Mouse (Mus musculus): ENCODE measurements at regions not wholly inside any gene's neighbourhood (a gene's known extent, or its start where the extent isn't known, plus 50 kb on each side); places are given as distances from the start of the nearest gene placed in this dataset.

GRCm38 (mm10) chr13:6009671-6010070, 148.4 kb downstream of the Klf6 start:
- Histone ChIP-seq H3K79me2 (ENCODE audit: control insufficient read depth, insufficient read depth) (no peaks in the 10 kb centered on the region), H3K36me3 (ENCODE audit: control insufficient read depth, insufficient read depth) (no peaks in the 10 kb centered on the region), H3ac (ENCODE audit: control insufficient read depth, insufficient read length) (no peak overlapping the region), H3K4me2 (ENCODE audit: low read depth) (peak overlapping the region; percentile 38), H3K4me3 (no peak overlapping the region), H3K27me3 (ENCODE audit: control insufficient read depth, insufficient read depth, insufficient read length) (no peaks in the 10 kb centered on the region)
- TF ChIP-seq USF1 (IDR thresholded peaks at IDR 0.05; ENCODE audit: low read depth) (no peak), TCF12 (IDR thresholded peaks at IDR 0.05; ENCODE audit: insufficient read depth, poor library complexity, severe bottlenecking) (no peak), POLR2A (IDR thresholded peaks at IDR 0.05; ENCODE audit: insufficient read length, low read depth) (no peak), MYOG (IDR thresholded peaks at IDR 0.05; ENCODE audit: control insufficient read depth in 1 of 3, insufficient read depth in 1 of 3, insufficient read length in 2 of 3, low read depth in 2 of 3) (no peak), POLR2AphosphoS2 (IDR thresholded peaks at IDR 0.05; ENCODE audit: insufficient read length, low read depth) (no peak), MAX (IDR thresholded peaks at IDR 0.05; ENCODE audit: low read depth) (no peak), CEBPB (IDR thresholded peaks at IDR 0.05; ENCODE audit: insufficient read depth, poor library complexity, severe bottlenecking) (no peak), E2F4 (IDR thresholded peaks at IDR 0.05; ENCODE audit: insufficient read depth) (no peak), MYOD1 (IDR thresholded peaks at IDR 0.05; ENCODE audit: control insufficient read depth in 1 of 3, insufficient read length in 2 of 3, low read depth in 2 of 3) (no peak), SRF (IDR thresholded peaks at IDR 0.05; ENCODE audit: control insufficient read depth, insufficient read length, low read depth) (no peak), REST (IDR thresholded peaks at IDR 0.05; ENCODE audit: insufficient read depth, insufficient read length) (no peak)

DNA sequence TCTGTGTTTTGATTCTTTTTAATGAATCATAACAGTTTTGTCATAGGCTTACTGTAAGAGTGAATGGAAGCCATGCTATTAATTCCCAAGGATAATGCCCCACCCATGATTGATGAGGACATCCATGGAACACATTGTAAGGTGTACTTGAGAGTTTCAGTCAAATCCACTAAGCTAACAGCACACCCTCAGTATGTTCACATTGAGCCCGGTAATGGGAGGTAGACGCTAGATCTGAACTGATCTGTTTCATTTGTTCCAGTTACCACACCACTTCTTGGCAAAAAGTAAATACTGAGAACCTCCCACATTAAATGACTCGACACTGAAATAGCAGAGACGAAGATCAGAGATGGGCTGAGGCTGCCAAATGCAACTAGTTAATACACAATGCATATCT, 165.9 kb downstream of the Klf6 start:
- no peak overlapping the region for H3K4me3 ChIP-seq
- H3K79me2 ChIP-seq (ENCODE audit: control insufficient read depth, insufficient read depth), result no peaks in the 10 kb centered on the region
- H3K27me3 ChIP-seq (ENCODE audit: control insufficient read depth, insufficient read depth, insufficient read length), result no peaks in the 10 kb centered on the region
- no peak for TF ChIP-seq MYOG (IDR thresholded peaks at IDR 0.05; ENCODE audit: control insufficient read depth in 1 of 3, insufficient read depth in 1 of 3, insufficient read length in 2 of 3, low read depth in 2 of 3)
- no peak overlapping the region for H3K4me2 ChIP-seq (ENCODE audit: low read depth)
- no peaks in the 10 kb centered on the region for H3K36me3 ChIP-seq (ENCODE audit: control insufficient read depth, insufficient read depth)
- no peak overlapping the region for H3ac ChIP-seq (ENCODE audit: control insufficient read depth, insufficient read length)

DNA sequence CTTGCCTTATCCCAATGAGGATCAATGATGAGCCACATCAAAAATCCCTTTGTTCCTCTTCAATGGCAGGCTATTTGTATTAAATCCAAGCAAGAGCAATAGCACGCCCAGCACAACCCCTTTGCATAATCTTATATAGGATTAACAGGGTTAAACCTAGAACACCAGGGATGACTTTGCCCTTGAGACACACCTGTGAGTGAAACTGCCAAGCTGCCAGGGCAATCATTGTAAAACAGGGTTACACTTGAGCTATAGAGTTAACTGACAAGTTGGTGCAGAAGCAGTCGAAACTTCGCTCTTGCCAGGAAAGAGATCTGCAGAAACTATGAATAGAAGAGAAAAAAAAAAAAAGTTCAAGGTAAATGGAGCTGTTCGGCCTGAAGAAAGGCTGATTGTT, 167.6 kb downstream of the Klf6 start:
- TF ChIP-seq SRF (IDR thresholded peaks at IDR 0.05; ENCODE audit: control insufficient read depth, insufficient read length, low read depth) (no peak), MYOG (IDR thresholded peaks at IDR 0.05; ENCODE audit: control insufficient read depth in 1 of 3, insufficient read depth in 1 of 3, insufficient read length in 2 of 3, low read depth in 2 of 3) (no peak), MAX (IDR thresholded peaks at IDR 0.05; ENCODE audit: low read depth) (no peak), POLR2AphosphoS2 (IDR thresholded peaks at IDR 0.05; ENCODE audit: insufficient read length, low read depth) (no peak), TCF12 (IDR thresholded peaks at IDR 0.05; ENCODE audit: insufficient read depth, poor library complexity, severe bottlenecking) (no peak), USF1 (IDR thresholded peaks at IDR 0.05; ENCODE audit: low read depth) (no peak), MYOD1 (IDR thresholded peaks at IDR 0.05; ENCODE audit: control insufficient read depth in 1 of 3, insufficient read length in 2 of 3, low read depth in 2 of 3) (no peak), CEBPB (IDR thresholded peaks at IDR 0.05; ENCODE audit: insufficient read depth, poor library complexity, severe bottlenecking) (no peak), REST (IDR thresholded peaks at IDR 0.05; ENCODE audit: insufficient read depth, insufficient read length) (no peak), TCF3 (IDR thresholded peaks at IDR 0.05; ENCODE audit: insufficient read length, low read depth) (no peak), E2F4 (IDR thresholded peaks at IDR 0.05; ENCODE audit: insufficient read depth) (no peak), POLR2A (IDR thresholded peaks at IDR 0.05; ENCODE audit: insufficient read length, low read depth) (no peak)
- H3K36me3 ChIP-seq (ENCODE audit: control insufficient read depth, insufficient read depth), result no peaks in the 10 kb centered on the region
- no peak overlapping the region for H3ac ChIP-seq (ENCODE audit: control insufficient read depth, insufficient read length)
- H3K4me3 ChIP-seq, result no peak overlapping the region
- no peaks in the 10 kb centered on the region for H3K79me2 ChIP-seq (ENCODE audit: control insufficient read depth, insufficient read depth)
- H3K27me3 ChIP-seq (ENCODE audit: control insufficient read depth, insufficient read depth, insufficient read length), result no peaks in the 10 kb centered on the region
- H3K4me2 ChIP-seq (ENCODE audit: low read depth), result peak overlapping the region; percentile 76

DNA sequence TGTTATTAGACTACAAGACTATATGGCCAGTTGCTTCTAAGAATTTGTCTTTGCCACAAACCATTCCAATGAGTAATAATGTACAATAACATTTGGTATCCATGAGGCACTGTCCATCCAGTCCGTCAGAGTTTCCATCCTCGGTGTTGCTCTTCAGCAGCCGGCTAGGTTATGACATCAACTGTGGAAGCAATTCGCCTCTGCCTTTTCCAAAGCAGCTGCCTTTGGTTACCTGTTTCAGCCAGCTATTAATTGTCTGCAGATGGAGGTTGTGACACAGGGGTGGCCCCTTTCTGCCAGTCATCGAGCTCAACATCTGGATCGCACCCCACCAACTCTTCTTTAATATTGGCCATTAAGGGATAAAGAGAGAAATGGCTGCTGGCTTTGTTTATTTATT, 168.2 kb downstream of the Klf6 start:
- Histone ChIP-seq H3K79me2 (ENCODE audit: control insufficient read depth, insufficient read depth) (no peaks in the 10 kb centered on the region), H3K27me3 (ENCODE audit: control insufficient read depth, insufficient read depth, insufficient read length) (no peaks in the 10 kb centered on the region), H3ac (ENCODE audit: control insufficient read depth, insufficient read length) (no peak overlapping the region), H3K4me3 (no peak overlapping the region), H3K36me3 (ENCODE audit: control insufficient read depth, insufficient read depth) (no peaks in the 10 kb centered on the region), H3K4me2 (ENCODE audit: low read depth) (peak overlapping the region; percentile 76)
- TF ChIP-seq CEBPB (IDR thresholded peaks at IDR 0.05; ENCODE audit: insufficient read depth, poor library complexity, severe bottlenecking) (0 out of 2 replicates have a peak, but pooled peaks have one; percentile 34), POLR2AphosphoS2 (IDR thresholded peaks at IDR 0.05; ENCODE audit: insufficient read length, low read depth) (no peak), MYOD1 (IDR thresholded peaks at IDR 0.05; ENCODE audit: control insufficient read depth in 1 of 3, insufficient read length in 2 of 3, low read depth in 2 of 3) (peak in 2 of 3 experiments; percentile 52 to 65), E2F4 (IDR thresholded peaks at IDR 0.05; ENCODE audit: insufficient read depth) (no peak)

DNA sequence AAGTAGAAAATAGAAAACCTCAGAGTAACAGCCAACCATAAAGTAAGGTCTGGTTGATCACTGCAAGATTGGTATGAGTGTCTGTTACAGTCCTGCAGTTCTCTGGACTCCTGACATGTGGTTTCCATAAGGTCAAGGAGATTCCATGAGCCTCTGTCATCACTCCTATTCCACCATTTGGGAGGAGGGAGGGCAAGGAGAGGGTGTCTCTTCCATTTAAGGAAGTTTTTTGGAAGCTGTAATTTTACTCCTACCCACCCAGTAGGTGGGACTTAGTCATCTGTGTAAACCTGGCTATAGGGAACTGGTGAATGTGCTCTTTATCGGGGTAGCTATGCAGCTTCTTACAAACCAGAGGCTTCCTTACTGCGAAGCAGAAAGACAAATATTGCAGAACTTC, 168.8 kb downstream of the Klf6 start:
- Histone ChIP-seq H3K4me2 (ENCODE audit: low read depth) (peak overlapping the region; percentile 76), H3K27me3 (ENCODE audit: control insufficient read depth, insufficient read depth, insufficient read length) (no peaks in the 10 kb centered on the region), H3K4me3 (no peak overlapping the region), H3K79me2 (ENCODE audit: control insufficient read depth, insufficient read depth) (no peaks in the 10 kb centered on the region), H3ac (ENCODE audit: control insufficient read depth, insufficient read length) (no peak overlapping the region), H3K36me3 (ENCODE audit: control insufficient read depth, insufficient read depth) (no peaks in the 10 kb centered on the region)
- TF ChIP-seq MYOD1 (IDR thresholded peaks at IDR 0.05; ENCODE audit: control insufficient read depth in 1 of 3, insufficient read length in 2 of 3, low read depth in 2 of 3) (peak in 2 of 3 experiments; percentile 1 to 2), SRF (IDR thresholded peaks at IDR 0.05; ENCODE audit: control insufficient read depth, insufficient read length, low read depth) (peak; percentile 91), REST (IDR thresholded peaks at IDR 0.05; ENCODE audit: insufficient read depth, insufficient read length) (no peak)

Data from myocyte (in vitro differentiated cells).